Mouse (Mus musculus) thymus, postnatal 0 days (tissue): ENCODE measurements at regions not wholly inside any gene's neighbourhood (a gene's known extent, or its start where the extent isn't known, plus 50 kb on each side); places are given as distances from the start of the nearest gene placed in this dataset.

Experiments used
- DNase-seq: peaks from one replicate; pipeline ENCODE4 v3.0.0-alpha.2; 2015; ENCODE audit warnings: low spot score

DNA sequence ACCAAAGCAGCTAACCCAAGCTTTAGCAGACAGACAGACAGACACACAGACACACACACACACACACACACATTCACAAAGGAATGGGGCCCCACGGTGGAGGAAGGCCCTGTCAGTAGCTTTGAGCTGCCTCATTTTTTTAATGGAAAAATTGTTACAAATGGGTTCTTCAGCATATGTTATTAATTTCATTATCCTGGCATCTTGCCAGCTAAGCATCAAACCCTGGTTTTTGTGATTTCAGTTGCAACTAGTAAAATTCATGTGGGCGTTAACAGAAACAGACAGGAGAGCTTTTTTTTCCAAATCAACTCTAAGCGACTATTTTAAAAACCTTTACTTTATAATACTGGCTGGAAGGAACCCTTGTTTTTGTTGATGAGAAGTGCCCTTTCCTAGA, 138.4 kb upstream of the Eya4 start:
- no peak for DNase-seq

DNA sequence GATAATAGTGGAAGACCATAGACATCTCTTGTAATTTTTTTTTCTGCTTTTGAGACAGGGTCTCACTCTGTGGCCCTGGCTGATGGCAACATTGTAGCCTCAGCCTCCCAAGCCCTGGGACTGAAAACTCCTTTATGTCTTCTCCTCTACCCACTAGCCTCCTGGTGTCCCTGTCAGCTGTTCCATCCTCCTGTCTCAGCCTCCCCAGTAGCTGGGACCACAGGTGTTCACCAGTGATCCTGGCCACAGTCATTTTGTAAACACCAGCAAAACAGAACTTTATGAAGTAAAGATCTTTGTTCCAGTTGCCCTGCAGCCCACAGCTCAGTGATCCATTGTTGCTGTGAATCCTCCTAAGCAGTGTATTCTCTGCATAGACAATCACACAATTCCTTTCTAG, 129.9 kb upstream of the Eya4 start:
- no peak for DNase-seq

DNA sequence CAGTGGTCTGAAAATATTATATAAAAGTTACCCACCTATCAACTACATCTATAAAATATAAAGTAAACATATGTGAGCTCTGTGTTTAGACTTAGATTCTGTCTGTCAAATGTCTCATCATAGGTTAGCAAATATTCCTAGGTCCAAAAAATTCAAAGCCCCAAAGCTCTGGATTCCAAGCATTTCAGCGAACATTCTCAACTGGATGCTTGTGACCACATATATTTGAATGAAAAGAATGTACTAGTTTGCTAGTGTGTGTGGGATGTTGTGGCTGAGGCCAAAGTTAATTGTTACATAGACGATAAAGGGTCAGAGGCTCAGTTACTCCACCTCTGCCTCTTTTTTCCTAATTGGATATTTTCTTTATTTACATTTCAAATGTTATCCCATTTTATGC, 128.3 kb upstream of the Eya4 start:
- DNase-seq, result no peak

DNA sequence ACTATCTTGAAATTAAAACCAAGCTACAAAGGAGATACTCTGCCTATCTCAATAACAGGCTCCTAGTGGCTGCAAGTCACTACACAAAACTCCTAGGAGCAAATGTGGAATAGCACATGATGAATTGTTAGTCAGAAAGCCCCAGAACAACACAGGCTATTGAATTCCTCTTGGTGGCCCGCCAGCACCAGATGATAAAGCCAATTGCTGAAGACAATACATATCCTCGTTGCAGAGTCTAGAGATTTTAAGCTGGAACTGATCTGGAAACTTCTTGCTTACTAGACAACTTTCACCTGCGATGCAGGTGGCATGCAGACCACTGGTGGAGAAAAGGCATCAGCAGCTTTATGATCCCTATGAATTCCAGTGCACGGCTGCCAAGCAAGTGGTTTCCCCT, 126.5 kb upstream of the Eya4 start:
- no peak for DNase-seq

GRCm38 (mm10) chr10:23450997-23451396, 100.4 kb upstream of the Eya4 start:
- no peak for DNase-seq

- no peak for DNase-seq
Observed at GRCm38 (mm10) chr10:23450647-23450979, 100.0 kb upstream of the Eya4 start.

DNA sequence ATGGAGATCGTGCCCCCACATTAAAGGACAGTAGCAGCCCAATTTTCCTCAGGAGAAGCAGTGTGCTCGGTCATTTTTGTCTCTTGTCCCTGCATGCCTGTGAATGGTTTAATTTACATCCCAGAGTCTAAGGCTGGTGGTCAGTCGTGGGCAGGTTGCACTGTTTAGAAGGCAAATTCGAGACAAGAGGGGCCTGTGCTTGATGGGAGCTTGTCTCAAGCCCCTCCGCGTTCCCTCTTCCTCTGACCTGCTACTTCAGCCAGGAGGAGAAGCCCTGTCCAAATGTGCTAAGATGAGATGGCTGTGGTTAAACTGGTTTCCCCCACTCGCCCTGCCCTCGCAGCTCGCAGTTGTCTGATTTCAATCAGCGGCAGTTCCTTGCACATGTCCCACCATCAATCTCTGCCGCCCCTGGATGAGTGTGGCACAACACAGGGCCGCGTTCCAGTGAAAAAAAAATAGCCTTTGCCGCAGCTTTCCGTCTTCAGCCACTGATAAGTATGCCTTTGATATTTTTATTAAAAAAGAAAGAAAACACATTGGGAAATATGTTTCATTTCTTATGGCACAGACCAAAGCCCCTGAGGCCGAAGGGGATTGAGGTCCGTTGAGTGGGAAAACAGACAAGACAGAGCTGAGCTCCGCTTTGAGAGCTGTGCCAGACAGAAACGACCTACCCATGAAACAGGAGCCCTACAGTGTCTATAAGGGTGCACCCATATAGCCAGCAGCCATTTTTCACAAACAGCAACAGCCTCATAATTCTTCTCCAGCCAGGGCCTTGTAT, 99.5 kb upstream of the Eya4 start:
- no peak for DNase-seq

DNA sequence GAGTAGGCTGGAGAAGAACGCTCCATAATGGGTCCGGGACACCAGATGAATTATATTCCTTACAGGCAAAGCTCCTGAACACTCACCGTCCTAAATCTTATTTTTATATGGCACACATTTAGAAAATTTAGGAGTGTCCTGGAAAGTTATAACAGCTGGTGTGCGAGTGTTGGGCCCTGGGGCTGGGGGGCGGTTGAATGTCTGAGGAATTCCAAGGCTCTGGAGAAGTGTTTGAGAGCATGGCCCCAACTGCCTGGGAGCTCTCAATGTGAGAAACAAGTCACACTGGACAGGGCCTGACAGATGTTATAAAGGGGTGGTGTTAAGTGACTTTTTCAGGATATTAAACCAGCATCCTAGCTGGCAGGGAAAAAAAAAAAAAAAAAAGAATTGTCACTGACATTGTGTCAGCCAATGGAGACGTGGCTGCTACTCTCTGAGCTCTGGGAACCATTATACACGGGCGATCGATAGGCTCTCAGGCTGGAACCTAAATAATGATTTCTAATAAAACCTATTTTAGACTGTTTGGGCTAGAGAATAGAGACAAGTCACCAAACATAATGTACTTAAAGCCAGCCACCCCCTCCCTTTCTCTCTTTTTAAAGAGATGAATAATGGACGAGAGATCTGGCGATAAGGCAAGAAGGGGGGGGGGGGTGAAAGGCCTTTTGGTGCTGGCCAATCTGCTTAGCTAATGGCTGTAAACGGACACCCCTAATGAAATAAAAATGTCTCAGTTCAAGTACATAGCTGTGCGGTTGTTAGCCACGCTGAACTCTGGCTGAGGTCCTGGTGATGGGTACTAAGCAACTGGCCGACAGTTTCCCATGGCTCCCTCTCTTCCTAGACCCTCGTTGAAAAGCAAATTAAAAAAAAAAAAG, 98.6 kb upstream of the Eya4 start:
- no peak for DNase-seq

GRCm38 (mm10) chr10:23430376-23430775, 79.8 kb upstream of the Eya4 start:
- DNase-seq, result no peak

DNA sequence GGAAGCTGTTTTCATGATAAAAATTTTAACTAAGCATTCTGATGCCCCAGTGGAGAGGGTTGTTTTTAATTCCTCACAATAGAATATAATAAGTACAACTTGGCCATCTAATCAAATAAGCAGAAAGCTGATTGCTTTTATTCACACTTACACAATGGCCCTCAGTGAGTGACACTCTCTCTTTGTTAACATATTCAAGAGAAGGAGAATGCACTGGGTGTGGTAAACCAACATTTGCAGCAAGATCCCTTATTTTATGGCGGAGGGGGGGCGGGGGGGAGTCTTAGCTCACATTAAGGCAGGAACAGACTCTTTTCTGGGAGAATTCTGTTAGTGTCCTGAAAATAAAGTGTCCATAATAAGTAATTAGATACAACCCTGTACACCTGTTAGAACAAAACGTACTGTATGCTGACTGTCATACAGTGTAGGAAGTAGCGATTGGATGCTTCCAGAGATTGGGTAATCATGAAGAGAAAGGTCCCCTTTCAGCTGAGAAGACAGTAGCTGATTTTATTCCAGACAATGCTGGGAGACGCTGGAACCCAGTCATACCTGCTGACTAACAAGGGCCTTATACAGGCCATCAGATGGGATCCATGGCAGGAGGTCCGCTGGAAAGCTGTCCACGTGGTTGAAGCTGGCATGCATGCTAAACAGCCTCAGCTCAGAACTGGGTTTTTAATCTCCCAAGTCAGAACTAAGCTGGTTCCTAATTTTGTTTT, 63.4 kb upstream of the Eya4 start:
- no peak for DNase-seq

- DNase-seq, result no peak
Observed at GRCm38 (mm10) chr10:23403351-23403938, 52.9 kb upstream of the Eya4 start.
